Mouse (Mus musculus) limb, embryonic 12.5 days (tissue): ENCODE data around the gene Zfr2. TPM values are rescaled to one million over a fixed set of nuclear protein-coding genes. Genes with fewer than 3 reads are reported as not detected.

ENCODE experiments used
- ATAC-seq: fragments of 200-750 bp; cut with Nextera tagmentation; 2 replicates; pipeline ENCODE4 v1.8.0; 2017; ENCODE audit warnings: low read depth, moderate TSS enrichment; ENCODE audit not compliant: insufficient number of reproducible peaks, insufficient read depth, low FRiP score, low TSS enrichment
- H3K27ac ChIP-seq: fragments of 300-500 bp; sonication (generic); 2 replicates; pipeline ENCODE4 v1.5.1; 2016; ENCODE audit warnings: mild to moderate bottlenecking, moderate library complexity
- H3K27me3 ChIP-seq: fragments of 300-500 bp; sonication (generic); 2 replicates; pipeline ENCODE4 v1.6.1; 2016; ENCODE audit warnings: mild to moderate bottlenecking, moderate library complexity
- H3K36me3 ChIP-seq: fragments of 300-500 bp; sonication (generic); 2 replicates; pipeline ENCODE4 v1.6.1; 2016; ENCODE audit warnings: mild to moderate bottlenecking, moderate library complexity
- H3K4me1 ChIP-seq: fragments of 300-500 bp; sonication (generic); replicated peaks from 2 replicates; pipeline ENCODE4 v1.6.1; 2016
- H3K4me2 ChIP-seq: fragments of 300-500 bp; sonication (generic); 2 replicates; pipeline ENCODE4 v1.6.1; 2016; ENCODE audit warnings: mild to moderate bottlenecking, moderate library complexity
- H3K4me3 ChIP-seq: fragments of 300-500 bp; sonication (generic); replicated peaks from 2 replicates; pipeline ENCODE4 v1.5.1; 2016; ENCODE audit warnings: mild to moderate bottlenecking
- H3K9ac ChIP-seq: fragments of 300-500 bp; sonication (generic); replicated peaks from 2 replicates; pipeline ENCODE4 v1.6.1; 2016; ENCODE audit warnings: mild to moderate bottlenecking, moderate library complexity
- H3K9me3 ChIP-seq: fragments of 300-500 bp; sonication (generic); 2 replicates; pipeline ENCODE4 v1.6.1; 2016; ENCODE audit warnings: mild to moderate bottlenecking, moderate library complexity
- WGBS: fragments of 180-500 bp; shearing (Covaris S2); methylation state at CpG from one replicate; pipeline ENCODE4 v1.1.7; 2016; 5-methylcytosine and 5-hydroxymethylcytosine counted together
- microRNA-seq: library from miRNA; unstranded; fragments of <30 nt; microRNA quantifications from one replicate; pipeline ENCODE4, GENCODE M21; 2017
- polyA plus RNA-seq: library from polyadenylated mRNA; unstranded; fragments of >200 nt; fragmentation: Nextera tagmentation; extraction: Ambion mirVana; gene quantifications from 2 replicates; pipeline ENCODE4 v1.2.1, GENCODE M21; 2016

Gene Zfr2
- polyA plus RNA-seq, 1 experiment from 2014 or later: 9.9 TPM

- peaks cover 34% of the 10 kb centered on the region for H3K4me1 ChIP-seq
- no peak for ATAC-seq
- no peak overlapping the region for H3K4me2 ChIP-seq
- no peak overlapping the region for H3K4me3 ChIP-seq
- H3K9ac ChIP-seq: no peak overlapping the region; the same call in 1 of the 2 replicates
- H3K27ac ChIP-seq: no peak overlapping the region
- H3K27me3 ChIP-seq: no peaks in the 10 kb centered on the region
- WGBS: 89% methylated on average over 14 of the region's 14 CpGs
- no peaks in the 10 kb centered on the region for H3K9me3 ChIP-seq
- peaks cover 18% of the 10 kb centered on the region for H3K36me3 ChIP-seq
These were observed 66.8 kb downstream of the Zfr2 start for GRCm38 (mm10) chr10:81299585-81300351.

GRCm38 (mm10) chr10:81300352-81300907, 67.5 kb downstream of the Zfr2 start:
- ATAC-seq: no peak
- no peak overlapping the region for H3K4me3 ChIP-seq
- no peak overlapping the region for H3K27ac ChIP-seq
- whole genome bisulfite sequencing: 89% methylated on average over 9 of the region's 9 CpGs
- peaks cover 16% of the 10 kb centered on the region for H3K36me3 ChIP-seq
- no peaks in the 10 kb centered on the region for H3K9me3 ChIP-seq
- H3K27me3 ChIP-seq: no peaks in the 10 kb centered on the region
- H3K4me1 ChIP-seq: peaks cover 31% of the 10 kb centered on the region; the same call in 1 of the 2 replicates
- no peak overlapping the region for H3K4me2 ChIP-seq
- H3K9ac ChIP-seq: peak overlapping the region; percentile 18; the same call in 1 of the 2 replicates

- Histone ChIP-seq H3K4me3 (no peak overlapping the region), H3K36me3 (peaks cover 21% of the 10 kb centered on the region), H3K9me3 (no peaks in the 10 kb centered on the region), H3K4me2 (no peak overlapping the region), H3K27ac (no peak overlapping the region), H3K9ac (no peak overlapping the region), H3K27me3 (no peaks in the 10 kb centered on the region), H3K4me1 (peaks cover 31% of the 10 kb centered on the region; the same call in 1 of the 2 replicates)
- ATAC-seq: no peak
- WGBS: 89% methylated on average over 9 of the region's 9 CpGs
These were observed 68.4 kb downstream of the Zfr2 start for GRCm38 (mm10) chr10:81301321-81301720.

Small RNAs within 50 kb of the gene (microRNA-seq; reads per million reads assigned to microRNA genes)
- gene Mir3057: 8.8 reads per million, percentile 23 among the genes with 10 or more reads in this experiment

Other genes starting within 250 kb of the Zfr2 start
- 6.2 and 6.4 TPM in 2 replicates for gene Gng7, start 218.2 kb upstream of the Zfr2 start, polyA plus RNA-seq
- gene Diras1, start 207.5 kb upstream of the Zfr2 start, polyA plus RNA-seq: 0.33 TPM in 1 of 2 replicates, not detected in the other
- 17.0 and 17.6 TPM in 2 replicates for gene Slc39a3, start 195.7 kb upstream of the Zfr2 start, polyA plus RNA-seq
- 225 and 235 TPM in 2 replicates for gene Sgta, start 173.0 kb upstream of the Zfr2 start, polyA plus RNA-seq
- 68.1 and 68.3 TPM in 2 replicates for gene Thop1, start 163.1 kb upstream of the Zfr2 start, polyA plus RNA-seq
- 0.45 and 0.61 TPM in 2 replicates for gene Creb3l3, start 134.3 kb upstream of the Zfr2 start, polyA plus RNA-seq
- 220 and 229 TPM in 2 replicates for gene Map2k2, start 127.2 kb upstream of the Zfr2 start, polyA plus RNA-seq
- 19.0 and 19.7 TPM in 2 replicates for gene Zbtb7a, start 97.9 kb upstream of the Zfr2 start, polyA plus RNA-seq
- gene Pias4, start 65.2 kb upstream of the Zfr2 start, polyA plus RNA-seq: 57.7 and 62.1 TPM in 2 replicates
- 524 and 544 TPM in 2 replicates for gene Eef2, start 56.5 kb upstream of the Zfr2 start, polyA plus RNA-seq
- gene Dapk3, start 50.1 kb upstream of the Zfr2 start, polyA plus RNA-seq: 64.2 and 65.7 TPM in 2 replicates
- gene 4930442H23Rik, start 49.3 kb upstream of the Zfr2 start, polyA plus RNA-seq: not detected in 2 replicates
- not detected in 2 replicates for gene Nmrk2, start 31.1 kb upstream of the Zfr2 start, polyA plus RNA-seq
- 0.38 and 0.43 TPM in 2 replicates for gene Atcay, start 2.3 kb upstream of the Zfr2 start, polyA plus RNA-seq
- 4.2 and 4.9 TPM in 2 replicates for gene Matk, start 19.8 kb downstream of the Zfr2 start, polyA plus RNA-seq
- 207 and 217 TPM in 2 replicates for gene Mrpl54, start 33.8 kb downstream of the Zfr2 start, polyA plus RNA-seq
- gene Apba3, start 33.8 kb downstream of the Zfr2 start, polyA plus RNA-seq: 48.8 and 53.1 TPM in 2 replicates
- gene Tjp3, start 58.4 kb downstream of the Zfr2 start, polyA plus RNA-seq: 3.2 and 3.6 TPM in 2 replicates
- 63.9 and 68.5 TPM in 2 replicates for gene Pip5k1c, start 59.8 kb downstream of the Zfr2 start, polyA plus RNA-seq
- gene Cactin, start 87.9 kb downstream of the Zfr2 start, polyA plus RNA-seq: 57.7 and 58.7 TPM in 2 replicates
- 2.2 and 2.6 TPM in 2 replicates for gene Tbxa2r, start 95.6 kb downstream of the Zfr2 start, polyA plus RNA-seq
- 0.05 TPM in 1 of 2 replicates, not detected in the other for gene Gipc3, start 110.1 kb downstream of the Zfr2 start, polyA plus RNA-seq
- gene Hmg20b, start 117.3 kb downstream of the Zfr2 start, polyA plus RNA-seq: 122 TPM in 2 replicates
- gene Mfsd12, start 124.3 kb downstream of the Zfr2 start, polyA plus RNA-seq: 12.5 and 13.3 TPM in 2 replicates
- 0.76 and 0.79 TPM in 2 replicates for gene 4930404N11Rik, start 132.7 kb downstream of the Zfr2 start, polyA plus RNA-seq
- 136 and 137 TPM in 2 replicates for gene Fzr1, start 145.4 kb downstream of the Zfr2 start, polyA plus RNA-seq
- gene Dohh, start 151.3 kb downstream of the Zfr2 start, polyA plus RNA-seq: 71.9 and 74.6 TPM in 2 replicates
- 3.3 and 3.8 TPM in 2 replicates for gene Gm48551, start 151.3 kb downstream of the Zfr2 start, polyA plus RNA-seq
- 1.1 and 3.1 TPM in 2 replicates for gene Gm48552, start 155.8 kb downstream of the Zfr2 start, polyA plus RNA-seq
- 2.9 and 3.0 TPM in 2 replicates for gene Smim24, start 159.9 kb downstream of the Zfr2 start, polyA plus RNA-seq
- 30.8 and 31.1 TPM in 2 replicates for gene Nfic, start 222.5 kb downstream of the Zfr2 start, polyA plus RNA-seq
- 0.70 and 0.93 TPM in 2 replicates for gene Celf5, start 249.6 kb downstream of the Zfr2 start, polyA plus RNA-seq